Mouse (Mus musculus) olfactory bulb, adult 2 months (tissue): Measurements from ENCODE around the gene Oprm1.

Experiments
- CTCF ChIP-seq: fragments of 200-500 bp; IDR thresholded peaks from 2 replicates; pipeline ENCODE4 v1.5.1; 2012; ENCODE audit warnings: low read depth, mild to moderate bottlenecking, low read length, moderate library complexity; ENCODE audit not compliant: insufficient read depth
- POLR2A ChIP-seq: fragments of 200-500 bp; IDR thresholded peaks from 2 replicates; pipeline ENCODE4 v1.6.1; 2012; ENCODE audit warnings: mild to moderate bottlenecking, low read depth, low read length, moderate library complexity; ENCODE audit not compliant: insufficient read depth

- TF ChIP-seq CTCF (no peak), POLR2A (no peak)
Observed at GRCm38 (mm10) chr10:7077389-7077808, 319.1 kb downstream of the Oprm1 start.
